Mouse (Mus musculus): ENCODE results near the gene Bspry. TPM values are rescaled to one million over a fixed set of nuclear protein-coding genes. Genes with fewer than 3 reads are reported as not detected.

The Bspry gene
- polyA plus RNA-seq (2015; fragmentation: Illumina TruSeq; extraction: RNeasy Lipid Tissue Mini Kit (QIAGEN cat#74804); ENCODE audit: insufficient read depth, low read depth, low replicate concordance): 4.3 TPM

GRCm38 (mm10) chr4:62479937-62480708 lies at the start of gene Bspry:
Bspry (plus strand) TSS chr4:62480053.

GRCm38 (mm10) chr4:62435081-62435480 lies 44.8 kb upstream of the Bspry start, which contains the start of gene Rnf183:
Rnf183 (minus strand) TSS chr4:62435252.

GRCm38 (mm10) chr4:62470598-62471051 lies 9.2 kb upstream of the Bspry start, which contains the start of gene Wdr31:
Wdr31 (minus strand) TSS chr4:62470896.

GRCm38 (mm10) chr4:62503374-62503970 lies 23.6 kb downstream of the Bspry start, which contains the start of gene Hdhd3:
Hdhd3 (minus strand) TSS chr4:62503467.

GRCm38 (mm10) chr4:62519849-62520233 lies 40.0 kb downstream of the Bspry start, which contains the start of gene Alad:
Alad (minus strand) TSS chr4:62519918.

GRCm38 (mm10) chr4:62524651-62525488 lies 45.0 kb downstream of the Bspry start, which contains the start of the genes Pole3 and 4933430I17Rik:
Pole3 (minus strand) TSS chr4:62525068.
4933430I17Rik (plus strand) TSS chr4:62525369.

Other genes starting within 250 kb of the Bspry start
- 1.7 TPM for gene Zfp37, start 249.0 kb upstream of the Bspry start, polyA plus RNA-seq (2015; fragmentation: Illumina TruSeq; extraction: RNeasy Lipid Tissue Mini Kit (QIAGEN cat#74804); ENCODE audit: insufficient read depth, low read depth, low replicate concordance)
- gene Slc31a2, start 217.5 kb upstream of the Bspry start, polyA plus RNA-seq (2015; fragmentation: Illumina TruSeq; extraction: RNeasy Lipid Tissue Mini Kit (QIAGEN cat#74804); ENCODE audit: insufficient read depth, low read depth, low replicate concordance): 13.7 TPM
- 8.2 TPM for gene Fkbp15, start 119.5 kb upstream of the Bspry start, polyA plus RNA-seq (2015; fragmentation: Illumina TruSeq; extraction: RNeasy Lipid Tissue Mini Kit (QIAGEN cat#74804); ENCODE audit: insufficient read depth, low read depth, low replicate concordance)
- gene Slc31a1, start 119.3 kb upstream of the Bspry start, polyA plus RNA-seq (2015; fragmentation: Illumina TruSeq; extraction: RNeasy Lipid Tissue Mini Kit (QIAGEN cat#74804); ENCODE audit: insufficient read depth, low read depth, low replicate concordance): 5.9 TPM
- gene Cdc26, start 71.4 kb upstream of the Bspry start, polyA plus RNA-seq (2015; fragmentation: Illumina TruSeq; extraction: RNeasy Lipid Tissue Mini Kit (QIAGEN cat#74804); ENCODE audit: insufficient read depth, low read depth, low replicate concordance): 19.3 TPM
- gene Prpf4, start 71.3 kb upstream of the Bspry start, polyA plus RNA-seq (2015; fragmentation: Illumina TruSeq; extraction: RNeasy Lipid Tissue Mini Kit (QIAGEN cat#74804); ENCODE audit: insufficient read depth, low read depth, low replicate concordance): 2.0 TPM
- not detected for gene Rnf183, start 44.8 kb upstream of the Bspry start, polyA plus RNA-seq (2015; fragmentation: Illumina TruSeq; extraction: RNeasy Lipid Tissue Mini Kit (QIAGEN cat#74804); ENCODE audit: insufficient read depth, low read depth, low replicate concordance)
- 0.39 TPM for gene Wdr31, start 9.2 kb upstream of the Bspry start, polyA plus RNA-seq (2015; fragmentation: Illumina TruSeq; extraction: RNeasy Lipid Tissue Mini Kit (QIAGEN cat#74804); ENCODE audit: insufficient read depth, low read depth, low replicate concordance)
- 1.9 TPM for gene Hdhd3, start 23.4 kb downstream of the Bspry start, polyA plus RNA-seq (2015; fragmentation: Illumina TruSeq; extraction: RNeasy Lipid Tissue Mini Kit (QIAGEN cat#74804); ENCODE audit: insufficient read depth, low read depth, low replicate concordance)
- gene Alad, start 39.9 kb downstream of the Bspry start, polyA plus RNA-seq (2015; fragmentation: Illumina TruSeq; extraction: RNeasy Lipid Tissue Mini Kit (QIAGEN cat#74804); ENCODE audit: insufficient read depth, low read depth, low replicate concordance): 14.1 TPM
- 5.5 TPM for gene Pole3, start 45.0 kb downstream of the Bspry start, polyA plus RNA-seq (2015; fragmentation: Illumina TruSeq; extraction: RNeasy Lipid Tissue Mini Kit (QIAGEN cat#74804); ENCODE audit: insufficient read depth, low read depth, low replicate concordance)
- not detected for gene 4933430I17Rik, start 45.3 kb downstream of the Bspry start, polyA plus RNA-seq (2015; fragmentation: Illumina TruSeq; extraction: RNeasy Lipid Tissue Mini Kit (QIAGEN cat#74804); ENCODE audit: insufficient read depth, low read depth, low replicate concordance)
- 13.8 TPM for gene Rgs3, start 79.8 kb downstream of the Bspry start, polyA plus RNA-seq (2015; fragmentation: Illumina TruSeq; extraction: RNeasy Lipid Tissue Mini Kit (QIAGEN cat#74804); ENCODE audit: insufficient read depth, low read depth, low replicate concordance)

Data from pancreas, adult 10 weeks (tissue).